25 mouse cellular contexts compared by ENCODE assay signal in genomic region chr19:12200334-12200733, GRCm38 (mm10). TPM values are rescaled to one million over a fixed set of nuclear protein-coding genes. Genes with fewer than 3 reads are reported as not detected.
"Had no signal": no experiment of that assay in that cellular context is flagged by ENCODE, and none has a peak within 500 bp of the region (broad histone marks: within the 10 kb centered on the region; RNA-seq: fewer than 3 reads in every experiment).

Gene Olfr1431, plus strand, starts transcription at chr19:12200634.

- H3K27me3 ChIP-seq: neural tube, embryonic 13.5 days; neural tube, embryonic 15.5 days; stomach, embryonic 15.5 days had no signal

- H3K36me3 ChIP-seq: neural tube, embryonic 13.5 days; neural tube, embryonic 15.5 days; stomach, embryonic 15.5 days had no signal

- H3K27ac ChIP-seq: neural tube, embryonic 13.5 days; neural tube, embryonic 15.5 days; stomach, embryonic 15.5 days; stomach, postnatal 0 days had no signal

- H3K9ac ChIP-seq: neural tube, embryonic 13.5 days; neural tube, embryonic 15.5 days; stomach, embryonic 15.5 days had no signal

- H3K4me1 ChIP-seq: neural tube, embryonic 13.5 days; neural tube, embryonic 15.5 days; stomach, embryonic 15.5 days had no signal

- H3K4me2 ChIP-seq: neural tube, embryonic 13.5 days; neural tube, embryonic 15.5 days; stomach, embryonic 15.5 days had no signal

- DNase-seq: retina, postnatal 1 day; right cerebral cortex, adult 18-20 months; right cerebral cortex, postnatal 14 days; right cerebral cortex, postnatal 25 days; right cerebral cortex, postnatal 4 days; spleen, adult 18-20 months; thymus, adult 18-20 months; thymus, adult 2 months; thymus, postnatal 14 days; thymus, postnatal 25 days; thymus, postnatal 36 days; thymus, postnatal 4 days had no signal

- H3K4me3 ChIP-seq: neural tube, embryonic 13.5 days; neural tube, embryonic 15.5 days; stomach, embryonic 15.5 days had no signal

- H3K9me3 ChIP-seq: neural tube, embryonic 13.5 days; neural tube, embryonic 15.5 days; stomach, embryonic 15.5 days had no signal

RNA-seq across cellular contexts. Expression of gene Olfr1431, which starts in this region (rescaled TPM):
- total RNA-seq: neutrophil, adult 5-6 weeks had no signal
- polyA plus RNA-seq: neural tube, embryonic 13.5 days; neural tube, embryonic 14.5 days; neural tube, embryonic 15.5 days; small intestine, adult 2 months; spleen, adult 2 months; stomach, embryonic 14.5 days; stomach, embryonic 15.5 days; stomach, embryonic 16.5 days; stomach, postnatal 0 days; testis, adult 2 months; thymus, adult 2 months; thymus, postnatal 0 days; urinary bladder, adult 2 months had no signal
